Comparison of ENCODE assay signal across 11 mouse cellular contexts in genomic region chr16:91366567-91366966, GRCm38 (mm10). TPM values are rescaled to one million over a fixed set of nuclear protein-coding genes. Genes with fewer than 3 reads are reported as not detected.
DNase-seq lines count a peak whose midpoint lies in the region; ATAC-seq lines count a peak whose summit lies in the region.
"Had no signal": no experiment of that assay in that cellular context is flagged by ENCODE, and none has a peak within 500 bp of the region (broad histone marks: within the 10 kb centered on the region; RNA-seq: fewer than 3 reads in every experiment).

No protein-coding gene starts in this region.

- DNase-seq in heart, adult 11 months, result peak; percentile 86
- DNase-seq in heart, postnatal 25 days (ENCODE audit: low spot score), result no peak
- peak; percentile 86 for DNase-seq in CD4-positive helper T cell, adult 2 months (ENCODE audit: low read depth, low spot score)
- peak; percentile 87 for DNase-seq in induced T-regulatory cell, adult 2 months (ENCODE audit: low read depth)
- peak; percentile 81 to 82 for DNase-seq in natural killer cell, adult 2 months (ENCODE audit: low spot score in 2 of 2)
- DNase-seq in adrenal gland, postnatal 10 days, result no peak
- no peak for DNase-seq in layer of hippocampus, postnatal 14 days (ENCODE audit: low spot score in 2 of 2)
- DNase-seq: forebrain, postnatal 0 days had no signal

- no peak overlapping the region for H3K4me3 ChIP-seq in intestine, embryonic 15.5 days (replicated peaks)
- H3K4me3 ChIP-seq: embryonic facial prominence, embryonic 12.5 days; neural tube, embryonic 13.5 days had no signal

- intact Hi-C loops in heart, postnatal 25 days (cut with DNase I), result no loop called here

- H3K36me3 ChIP-seq in intestine, embryonic 15.5 days, result no peaks in the 10 kb centered on the region
- H3K36me3 ChIP-seq: embryonic facial prominence, embryonic 12.5 days; neural tube, embryonic 13.5 days had no signal

- no peak overlapping the region for H3K27ac ChIP-seq in intestine, embryonic 15.5 days
- H3K27ac ChIP-seq: embryonic facial prominence, embryonic 12.5 days; neural tube, embryonic 13.5 days had no signal

- H3K9me3 ChIP-seq in intestine, embryonic 15.5 days, result no peaks in the 10 kb centered on the region
- H3K9me3 ChIP-seq: embryonic facial prominence, embryonic 12.5 days; neural tube, embryonic 13.5 days had no signal

- 0 out of 2 replicates have a peak, but pooled peaks cover 9% of the 10 kb centered on the region for H3K4me1 ChIP-seq in intestine, embryonic 15.5 days (replicated peaks)
- H3K4me1 ChIP-seq: embryonic facial prominence, embryonic 12.5 days had no signal

- ATAC-seq in intestine, embryonic 15.5 days, result no peak
- ATAC-seq: forebrain, postnatal 0 days had no signal

- no peak overlapping the region for H3K9ac ChIP-seq in intestine, embryonic 15.5 days
- H3K9ac ChIP-seq: embryonic facial prominence, embryonic 12.5 days; forebrain, postnatal 0 days; neural tube, embryonic 13.5 days had no signal

- H3K4me2 ChIP-seq in intestine, embryonic 15.5 days (replicated peaks), result no peak overlapping the region
- H3K4me2 ChIP-seq: embryonic facial prominence, embryonic 12.5 days; neural tube, embryonic 13.5 days had no signal

- H3K27me3 ChIP-seq in intestine, embryonic 15.5 days (replicated peaks), result no peaks in the 10 kb centered on the region
- H3K27me3 ChIP-seq: embryonic facial prominence, embryonic 12.5 days; neural tube, embryonic 13.5 days had no signal

RNA-seq across cellular contexts. Expression of gene Ifnar2, which starts 6.0 kb away (rescaled TPM):
- total RNA-seq in heart, postnatal 25 days (2021), result 10 to 100 TPM; 34.5 to 37.6 TPM
- polyA plus RNA-seq in intestine, embryonic 15.5 days (2015; fragmentation: Nextera tagmentation; extraction: Ambion mirVana), result 43.9 and 44.5 TPM in 2 replicates
- 10 to 100 TPM; 78.4 TPM for total RNA-seq in adrenal gland, postnatal 10 days (2021)
- total RNA-seq in layer of hippocampus, postnatal 14 days (2021), result 10 to 100 TPM; 21.0 to 22.8 TPM

RNA-seq across cellular contexts. Expression of gene Gm21970, which starts 25.0 kb away (rescaled TPM):
- total RNA-seq in heart, postnatal 25 days (2021), result not detected
- not detected in 2 replicates for polyA plus RNA-seq in intestine, embryonic 15.5 days (2015; fragmentation: Nextera tagmentation; extraction: Ambion mirVana)
- not detected for total RNA-seq in adrenal gland, postnatal 10 days (2021)
- total RNA-seq in layer of hippocampus, postnatal 14 days (2021), result not detected
- total RNA-seq: forebrain, postnatal 0 days had no signal
- polyA plus RNA-seq: embryonic facial prominence, embryonic 12.5 days; forebrain, postnatal 0 days; neural tube, embryonic 13.5 days had no signal

RNA-seq across cellular contexts. Expression of gene Il10rb, which starts 39.4 kb away (rescaled TPM):
- 100 to 1,000 TPM in 1 of 2 experiments, 10 to 100 TPM in 1; 97.5 to 105 TPM for total RNA-seq in heart, postnatal 25 days (2021)
- polyA plus RNA-seq in intestine, embryonic 15.5 days (2015; fragmentation: Nextera tagmentation; extraction: Ambion mirVana), result 64.8 and 74.4 TPM in 2 replicates
- total RNA-seq in adrenal gland, postnatal 10 days (2021), result 10 to 100 TPM; 75.4 to 78.8 TPM
- 10 to 100 TPM in 1 of 2 experiments, 1 to 10 TPM in 1; 7.1 to 10.3 TPM for total RNA-seq in layer of hippocampus, postnatal 14 days (2021)

Comparison
In these comparisons a context has a peak if more than half of its experiments do, and no peak if none do; other contexts are left out.
1. DNase-seq: peak in heart, adult 11 months (single experiment), CD4-positive helper T cell, adult 2 months (single experiment), induced T-regulatory cell, adult 2 months (single experiment) and natural killer cell, adult 2 months (2 of 2); none in heart, postnatal 25 days (single experiment), adrenal gland, postnatal 10 days (single experiment) and layer of hippocampus, postnatal 14 days (0 of 2).
2. RNA of gene Il10rb, which starts 39.4 kb away (total RNA-seq): 97.5 to 105 TPM in heart, postnatal 25 days and 75.4 to 78.8 TPM in adrenal gland, postnatal 10 days; 7.1 to 10.3 TPM in layer of hippocampus, postnatal 14 days; every median in the first group is over 4 times any median in the second.